Mouse (Mus musculus) testis, adult 2 months (tissue): ENCODE results near the gene Elmo2. TPM values are rescaled to one million over a fixed set of nuclear protein-coding genes. Genes with fewer than 3 reads are reported as not detected.

Experiments
- H3K27ac ChIP-seq: fragments of 200-500 bp; 2 replicates; pipeline ENCODE4 v1.5.1; 2012; ENCODE audit warnings: low read depth, low read length; ENCODE audit not compliant: control insufficient read depth, insufficient read depth
- H3K27me3 ChIP-seq: fragments of 200-500 bp; 2 replicates; pipeline ENCODE4 v1.6.1; 2012; ENCODE audit warnings: mild to moderate bottlenecking, low read length, moderate library complexity; ENCODE audit not compliant: control insufficient read depth, insufficient read depth
- H3K36me3 ChIP-seq: fragments of 200-500 bp; 2 replicates; pipeline ENCODE4 v1.6.1; 2012; ENCODE audit warnings: mild to moderate bottlenecking, low read length; ENCODE audit not compliant: control insufficient read depth, insufficient read depth
- H3K4me1 ChIP-seq: fragments of 200-500 bp; 2 replicates; pipeline ENCODE4 v1.6.1; 2012; ENCODE audit warnings: low read length; ENCODE audit not compliant: control insufficient read depth, insufficient read depth
- H3K4me3 ChIP-seq: fragments of 200-500 bp; 2 replicates; pipeline ENCODE4 v1.5.1; 2012; ENCODE audit warnings: low read depth, mild to moderate bottlenecking, low read length, moderate library complexity, mixed read lengths; ENCODE audit not compliant: control insufficient read depth
- CTCF ChIP-seq: fragments of 200-500 bp; IDR thresholded peaks from 2 replicates; pipeline ENCODE4 v1.5.1; 2012; ENCODE audit warnings: low read depth, mild to moderate bottlenecking, inconsistent platforms, low read length, moderate library complexity; ENCODE audit not compliant: control insufficient read depth, insufficient read depth, insufficient replicate concordance
- POLR2A ChIP-seq: fragments of 200-500 bp; IDR thresholded peaks from 2 replicates; pipeline ENCODE4 v1.6.1; 2012; ENCODE audit warnings: low read depth, mild to moderate bottlenecking, inconsistent platforms, low read length, moderate library complexity; ENCODE audit not compliant: control insufficient read depth
- polyA plus RNA-seq: library from polyadenylated mRNA; depleted of rRNA; stranded (reverse); fragments of >200 nt; gene quantifications from 2 replicates; pipeline ENCODE4 v1.2.3, GENCODE M21; 2012

Gene Elmo2
- polyA plus RNA-seq, 1 experiment, result 13.8 TPM

GRCm38 (mm10) chr2:165367047-165367520, 40.8 kb upstream of the Elmo2 start:
- H3K27ac ChIP-seq, result no peak overlapping the region
- TF ChIP-seq CTCF, result no peak
- TF ChIP-seq POLR2A, result no peak
- H3K27me3 ChIP-seq, result no peaks in the 10 kb centered on the region
- H3K4me1 ChIP-seq, result peaks cover 14% of the 10 kb centered on the region
- H3K36me3 ChIP-seq, result no peaks in the 10 kb centered on the region
- H3K4me3 ChIP-seq, result no peak overlapping the region

DNA sequence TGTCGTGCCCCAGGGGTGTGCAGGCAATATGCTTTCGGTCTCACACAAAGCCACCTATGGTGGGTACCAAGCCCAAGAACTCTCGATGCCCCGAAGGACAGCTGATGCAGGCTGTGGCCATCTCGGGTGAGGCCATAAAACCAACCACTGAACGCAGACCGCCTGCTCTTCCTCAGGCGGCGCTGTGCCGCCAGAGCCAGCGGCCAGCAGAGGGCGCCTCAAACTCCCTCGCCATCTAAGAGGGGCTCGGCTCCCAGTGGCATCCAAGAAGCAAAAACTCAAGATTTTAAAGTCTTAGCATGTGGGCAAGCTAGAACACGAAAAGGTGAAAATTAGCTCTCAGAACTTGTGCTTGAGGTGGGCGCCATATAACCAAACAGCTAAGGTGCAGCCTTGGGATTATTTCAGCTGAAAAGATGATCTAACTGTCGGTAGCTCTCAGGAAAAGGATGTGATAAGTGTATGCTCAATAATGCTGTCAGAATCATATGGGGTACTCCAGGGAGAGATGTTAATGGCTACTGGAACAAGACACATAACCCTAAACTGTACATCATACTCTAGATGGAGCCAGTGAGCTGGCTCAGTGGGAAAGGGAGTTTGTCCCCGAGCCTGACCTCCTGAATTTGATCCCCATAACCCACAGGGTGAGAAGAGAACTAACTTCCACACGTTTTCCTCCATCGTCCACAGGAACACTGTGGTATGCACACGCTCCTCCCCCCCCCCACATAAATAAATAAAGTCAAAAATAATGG, 38.2 kb upstream of the Elmo2 start:
- no peaks in the 10 kb centered on the region for H3K27me3 ChIP-seq
- peak overlapping the region; percentile 2 for H3K4me3 ChIP-seq
- TF ChIP-seq POLR2A (no peak), CTCF (peak; percentile 79)
- no peaks in the 10 kb centered on the region for H3K36me3 ChIP-seq
- H3K4me1 ChIP-seq, result peaks cover 14% of the 10 kb centered on the region
- no peak overlapping the region for H3K27ac ChIP-seq

DNA sequence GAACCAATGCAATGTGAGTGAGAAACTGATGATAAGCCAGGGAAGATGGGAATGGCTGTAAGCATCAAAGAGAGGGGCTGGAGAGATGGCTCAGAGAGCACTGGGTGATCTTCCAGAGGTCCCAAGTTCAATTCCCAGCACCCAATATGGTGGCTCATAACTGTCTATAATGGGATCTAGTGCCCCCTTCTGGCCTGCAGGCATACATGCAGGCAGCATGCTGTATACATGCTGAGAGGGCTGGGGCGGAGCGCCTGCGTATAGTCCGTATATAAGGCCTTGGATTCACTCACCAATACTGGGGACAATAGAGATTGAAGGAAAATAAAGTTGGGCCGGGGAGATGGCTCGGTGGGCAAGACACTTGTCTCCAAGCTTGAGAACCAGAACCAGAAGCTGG, 37.0 kb upstream of the Elmo2 start:
- Histone ChIP-seq H3K27ac (no peak overlapping the region), H3K27me3 (no peaks in the 10 kb centered on the region), H3K36me3 (no peaks in the 10 kb centered on the region), H3K4me3 (no peak overlapping the region), H3K4me1 (peaks cover 9% of the 10 kb centered on the region)
- TF ChIP-seq CTCF, result peak; percentile 33; the same call in 1 of the 2 replicates
- TF ChIP-seq POLR2A, result no peak

GRCm38 (mm10) chr2:165360861-165361260, 34.6 kb upstream of the Elmo2 start:
- TF ChIP-seq CTCF (peak; percentile 67; the same call in 1 of the 2 replicates), POLR2A (no peak)
- Histone ChIP-seq H3K36me3 (no peaks in the 10 kb centered on the region), H3K4me3 (no peak overlapping the region), H3K27me3 (no peaks in the 10 kb centered on the region), H3K27ac (no peak overlapping the region), H3K4me1 (peaks cover 5% of the 10 kb centered on the region)

GRCm38 (mm10) chr2:165351828-165352513, 25.7 kb upstream of the Elmo2 start:
- no peak overlapping the region for H3K27ac ChIP-seq
- H3K36me3 ChIP-seq, result no peaks in the 10 kb centered on the region
- TF ChIP-seq CTCF (no peak), POLR2A (no peak)
- no peak overlapping the region for H3K4me3 ChIP-seq
- no peaks in the 10 kb centered on the region for H3K4me1 ChIP-seq
- H3K27me3 ChIP-seq, result no peaks in the 10 kb centered on the region

- H3K27me3 ChIP-seq, result no peaks in the 10 kb centered on the region
- no peak overlapping the region for H3K27ac ChIP-seq
- no peaks in the 10 kb centered on the region; the same call in 1 of the 2 replicates for H3K4me1 ChIP-seq
- H3K4me3 ChIP-seq, result no peak overlapping the region
- no peaks in the 10 kb centered on the region for H3K36me3 ChIP-seq
- TF ChIP-seq POLR2A (no peak), CTCF (no peak)
Measured at GRCm38 (mm10) chr2:165349466-165349865, 23.2 kb upstream of the Elmo2 start.

DNA sequence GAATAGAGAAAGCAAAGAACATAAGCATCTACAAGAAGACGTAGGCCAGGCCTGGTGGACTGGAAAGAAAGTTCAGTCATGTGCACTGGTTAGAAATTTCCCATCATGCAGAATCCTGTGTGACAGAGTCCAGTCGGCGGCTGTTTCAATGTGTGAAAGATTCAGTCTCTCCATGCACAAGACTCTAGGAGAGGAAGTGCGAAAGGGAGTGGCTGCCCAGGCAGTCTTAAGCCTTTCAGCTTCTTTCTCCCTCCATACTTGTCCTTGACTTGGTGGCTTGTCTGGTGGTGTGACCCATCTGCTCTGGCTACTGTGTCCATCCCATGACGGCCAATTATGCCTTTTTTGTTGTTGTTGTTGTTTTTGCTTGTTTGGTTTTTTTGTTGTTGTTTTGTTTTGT, 19.9 kb upstream of the Elmo2 start:
- TF ChIP-seq CTCF (no peak), POLR2A (no peak)
- no peaks in the 10 kb centered on the region for H3K36me3 ChIP-seq
- no peaks in the 10 kb centered on the region; the same call in 1 of the 2 replicates for H3K4me1 ChIP-seq
- no peak overlapping the region for H3K4me3 ChIP-seq
- H3K27me3 ChIP-seq, result no peaks in the 10 kb centered on the region
- no peak overlapping the region for H3K27ac ChIP-seq
